22 mouse cellular contexts compared by ENCODE assay signal in the genomic region with DNA sequence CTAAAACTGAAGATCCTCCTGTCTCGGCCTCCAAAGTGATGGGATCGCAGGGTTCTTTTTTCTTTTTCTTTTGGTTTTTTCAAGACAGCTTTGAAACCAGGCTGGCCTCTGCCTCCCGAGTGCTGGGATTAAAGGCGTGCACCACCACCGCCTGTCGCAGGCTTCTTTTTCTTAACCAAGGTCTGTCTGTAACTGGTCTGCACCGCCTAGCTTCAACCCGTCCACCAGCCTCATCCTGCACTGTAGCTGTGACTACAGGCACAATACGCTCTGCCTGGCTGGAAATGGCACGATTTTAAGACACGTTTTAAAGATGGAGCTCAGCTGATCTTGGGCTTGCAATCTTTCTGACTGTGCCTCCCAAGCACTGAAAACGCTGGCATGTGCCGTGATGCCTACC. TPM values are rescaled to one million over a fixed set of nuclear protein-coding genes. Genes with fewer than 3 reads are reported as not detected.
DNase-seq lines count a peak whose midpoint lies in the region; ATAC-seq and TF ChIP-seq lines count a peak whose summit lies in the region.
"Had no signal": no experiment of that assay in that cellular context is flagged by ENCODE, and none has a peak within 500 bp of the region (broad histone marks: within the 10 kb centered on the region; RNA-seq: fewer than 3 reads in every experiment).

No protein-coding gene starts in this region.

- H3K9me3 ChIP-seq in forebrain, embryonic 12.5 days = no peaks in the 10 kb centered on the region
- no peaks in the 10 kb centered on the region for H3K9me3 ChIP-seq in forebrain, embryonic 14.5 days (replicated peaks; ENCODE audit: control insufficient read depth, low read length)
- no peaks in the 10 kb centered on the region for H3K9me3 ChIP-seq in neural tube, embryonic 13.5 days
- no peaks in the 10 kb centered on the region for H3K9me3 ChIP-seq in neural tube, embryonic 15.5 days (replicated peaks)
- H3K9me3 ChIP-seq in liver, embryonic 12.5 days (replicated peaks) = no peaks in the 10 kb centered on the region
- no peaks in the 10 kb centered on the region for H3K9me3 ChIP-seq in lung, postnatal 0 days (ENCODE audit: low read length)
- H3K9me3 ChIP-seq: G1E; heart, embryonic 13.5 days; hindbrain, embryonic 12.5 days; limb, embryonic 15.5 days; midbrain, embryonic 13.5 days had no signal

- no peak overlapping the region for H3K9ac ChIP-seq in forebrain, embryonic 12.5 days
- no peak overlapping the region for H3K9ac ChIP-seq in forebrain, embryonic 14.5 days (ENCODE audit: low read length)
- H3K9ac ChIP-seq in neural tube, embryonic 13.5 days = no peak overlapping the region
- no peak overlapping the region for H3K9ac ChIP-seq in neural tube, embryonic 15.5 days (replicated peaks)
- H3K9ac ChIP-seq in liver, embryonic 12.5 days = peak overlapping the region; percentile 99
- no peak overlapping the region for H3K9ac ChIP-seq in lung, postnatal 0 days (replicated peaks; ENCODE audit: low read depth)
- H3K9ac ChIP-seq: limb, embryonic 15.5 days had no signal

- 78% methylated on average over 13 of the region's 13 CpGs for WGBS in forebrain, embryonic 12.5 days
- WGBS in forebrain, embryonic 14.5 days = 72% methylated on average over 13 of the region's 13 CpGs
- 84% methylated on average over 13 of the region's 13 CpGs for WGBS in neural tube, embryonic 13.5 days
- 82% methylated on average over 13 of the region's 13 CpGs for WGBS in neural tube, embryonic 15.5 days
- 76% methylated on average over 13 of the region's 13 CpGs for WGBS in liver, embryonic 12.5 days (ENCODE audit: insufficient replicate concordance)
- 87% methylated on average over 13 of the region's 13 CpGs for WGBS in lung, postnatal 0 days

- 0 out of 2 replicates have a peak, but pooled peaks cover 13% of the 10 kb centered on the region for H3K27me3 ChIP-seq in forebrain, embryonic 12.5 days
- H3K27me3 ChIP-seq in forebrain, embryonic 14.5 days (replicated peaks; ENCODE audit: control insufficient read depth, insufficient read depth, low read length) = no peaks in the 10 kb centered on the region
- H3K27me3 ChIP-seq in neural tube, embryonic 13.5 days = peaks cover 9% of the 10 kb centered on the region; the same call in 1 of the 2 replicates
- no peaks in the 10 kb centered on the region for H3K27me3 ChIP-seq in neural tube, embryonic 15.5 days (replicated peaks)
- no peaks in the 10 kb centered on the region for H3K27me3 ChIP-seq in liver, embryonic 12.5 days (replicated peaks)
- peaks cover 8% of the 10 kb centered on the region; the same call in 1 of the 2 replicates for H3K27me3 ChIP-seq in lung, postnatal 0 days (replicated peaks; ENCODE audit: insufficient read depth, low read length)

- ATAC-seq in forebrain, embryonic 12.5 days (ENCODE audit: low FRiP score) = no peak
- no peak for ATAC-seq in forebrain, embryonic 14.5 days
- ATAC-seq in neural tube, embryonic 13.5 days (ENCODE audit: low read depth) = no peak
- no peak for ATAC-seq in neural tube, embryonic 15.5 days (ENCODE audit: low FRiP score)
- no peak for ATAC-seq in liver, embryonic 12.5 days
- no peak for ATAC-seq in lung, postnatal 0 days

- no peak for TF ChIP-seq EP300 in lung, postnatal 0 days (IDR thresholded peaks at IDR 0.05)

- no peaks in the 10 kb centered on the region for H3K36me3 ChIP-seq in forebrain, embryonic 12.5 days (replicated peaks)
- H3K36me3 ChIP-seq in forebrain, embryonic 14.5 days (ENCODE audit: control insufficient read depth, insufficient read depth, low read length) = no peaks in the 10 kb centered on the region
- no peaks in the 10 kb centered on the region for H3K36me3 ChIP-seq in neural tube, embryonic 13.5 days
- no peaks in the 10 kb centered on the region for H3K36me3 ChIP-seq in neural tube, embryonic 15.5 days
- no peaks in the 10 kb centered on the region for H3K36me3 ChIP-seq in liver, embryonic 12.5 days
- no peaks in the 10 kb centered on the region for H3K36me3 ChIP-seq in lung, postnatal 0 days (ENCODE audit: insufficient read depth, low read length)
- H3K36me3 ChIP-seq: heart, embryonic 13.5 days; hindbrain, embryonic 12.5 days; limb, embryonic 15.5 days; midbrain, embryonic 13.5 days had no signal

- no peak overlapping the region for H3K27ac ChIP-seq in forebrain, embryonic 12.5 days
- H3K27ac ChIP-seq in forebrain, embryonic 14.5 days (ENCODE audit: low read depth, low read length) = no peak overlapping the region
- no peak overlapping the region for H3K27ac ChIP-seq in neural tube, embryonic 13.5 days (replicated peaks)
- no peak overlapping the region for H3K27ac ChIP-seq in neural tube, embryonic 15.5 days (replicated peaks)
- peak overlapping the region; percentile 99 for H3K27ac ChIP-seq in liver, embryonic 12.5 days
- H3K27ac ChIP-seq in lung, postnatal 0 days (ENCODE audit: low read length) = no peak overlapping the region
- H3K27ac ChIP-seq: limb, embryonic 15.5 days had no signal

- peak overlapping the region; percentile 89; the same call in 1 of the 2 replicates for H3K4me2 ChIP-seq in forebrain, embryonic 12.5 days
- no peak overlapping the region; the same call in 1 of the 2 replicates for H3K4me2 ChIP-seq in forebrain, embryonic 14.5 days (ENCODE audit: low read length)
- 0 out of 2 replicates have a peak overlapping the region, but pooled peaks have one; percentile 93 for H3K4me2 ChIP-seq in neural tube, embryonic 13.5 days
- no peak overlapping the region for H3K4me2 ChIP-seq in neural tube, embryonic 15.5 days
- H3K4me2 ChIP-seq in liver, embryonic 12.5 days = peak overlapping the region; percentile 96
- no peak overlapping the region for H3K4me2 ChIP-seq in lung, postnatal 0 days (replicated peaks; ENCODE audit: low read depth, low read length)

- no peak for TF ChIP-seq CTCF in lung, postnatal 0 days (IDR thresholded peaks at IDR 0.05)

- H3K4me3 ChIP-seq in forebrain, embryonic 12.5 days (replicated peaks) = no peak overlapping the region
- H3K4me3 ChIP-seq in forebrain, embryonic 14.5 days (ENCODE audit: low read depth, low read length) = no peak overlapping the region
- no peak overlapping the region for H3K4me3 ChIP-seq in neural tube, embryonic 13.5 days
- H3K4me3 ChIP-seq in neural tube, embryonic 15.5 days (replicated peaks) = no peak overlapping the region
- peak overlapping the region; percentile 77 for H3K4me3 ChIP-seq in liver, embryonic 12.5 days
- no peak overlapping the region for H3K4me3 ChIP-seq in lung, postnatal 0 days (ENCODE audit: low read depth, low read length)

- no peak for DNase-seq in forebrain, embryonic 14.5 days (ENCODE audit: low spot score)
- no peak for DNase-seq in urinary bladder, postnatal 4 days (ENCODE audit: low spot score in 2 of 2)
- DNase-seq in thymus, adult 18-20 months = no peak
- no peak for DNase-seq in lung, postnatal 0 days (ENCODE audit: low spot score)
- DNase-seq: adrenal gland, postnatal 14 days; cerebellum, adult 11 months; forebrain, postnatal 0 days; heart, postnatal 14 days; kidney, adult 8-10 months; kidney, postnatal 4 days; left cerebral cortex, postnatal 4 days; lung, embryonic 14.5 days; lung, postnatal 36 days had no signal

- H3K4me1 ChIP-seq in forebrain, embryonic 12.5 days = peaks cover 54% of the 10 kb centered on the region
- peaks cover 18% of the 10 kb centered on the region for H3K4me1 ChIP-seq in forebrain, embryonic 14.5 days (ENCODE audit: control insufficient read depth, insufficient read depth, low read length)
- peaks cover 54% of the 10 kb centered on the region for H3K4me1 ChIP-seq in neural tube, embryonic 13.5 days (replicated peaks)
- H3K4me1 ChIP-seq in neural tube, embryonic 15.5 days = peaks cover 24% of the 10 kb centered on the region
- H3K4me1 ChIP-seq in liver, embryonic 12.5 days = peaks cover 75% of the 10 kb centered on the region
- H3K4me1 ChIP-seq in lung, postnatal 0 days (ENCODE audit: insufficient read depth, low read depth, low read length) = peaks cover 4% of the 10 kb centered on the region; the same call in 1 of the 2 replicates

RNA-seq across cellular contexts. Expression of a gene that starts 1.4 kb away (rescaled TPM):
- polyA plus RNA-seq in forebrain, embryonic 12.5 days (2016; fragmentation: Nextera tagmentation; extraction: Ambion mirVana) = 4.0 and 5.4 TPM in 2 replicates
- polyA plus RNA-seq in forebrain, embryonic 14.5 days (2014; fragmentation: Nextera tagmentation; extraction: Ambion mirVana) = 2.8 and 4.4 TPM in 2 replicates
- polyA plus RNA-seq in neural tube, embryonic 13.5 days (2015; fragmentation: Nextera tagmentation; extraction: Ambion mirVana) = 3.3 and 4.0 TPM in 2 replicates
- 3.7 and 4.2 TPM in 2 replicates for polyA plus RNA-seq in neural tube, embryonic 15.5 days (2015; fragmentation: Nextera tagmentation; extraction: Ambion mirVana)
- polyA plus RNA-seq in liver, embryonic 12.5 days (2016; fragmentation: Nextera tagmentation; extraction: Ambion mirVana) = 51.5 and 53.7 TPM in 2 replicates
- 1.8 and 2.3 TPM in 2 replicates for polyA plus RNA-seq in lung, postnatal 0 days (2015; fragmentation: Nextera tagmentation; extraction: Ambion mirVana)

RNA-seq across cellular contexts. Expression of a gene that starts 1.7 kb away (rescaled TPM):
- polyA plus RNA-seq in forebrain, embryonic 12.5 days (2016; fragmentation: Nextera tagmentation; extraction: Ambion mirVana) = 2.4 and 2.6 TPM in 2 replicates
- polyA plus RNA-seq in forebrain, embryonic 14.5 days (2014; fragmentation: Nextera tagmentation; extraction: Ambion mirVana) = 5.1 and 6.2 TPM in 2 replicates
- polyA plus RNA-seq in neural tube, embryonic 13.5 days (2015; fragmentation: Nextera tagmentation; extraction: Ambion mirVana) = 3.0 and 3.7 TPM in 2 replicates
- polyA plus RNA-seq in neural tube, embryonic 15.5 days (2015; fragmentation: Nextera tagmentation; extraction: Ambion mirVana) = 2.8 and 3.2 TPM in 2 replicates
- 2.9 and 3.7 TPM in 2 replicates for polyA plus RNA-seq in liver, embryonic 12.5 days (2016; fragmentation: Nextera tagmentation; extraction: Ambion mirVana)
- 6.6 and 7.1 TPM in 2 replicates for polyA plus RNA-seq in lung, postnatal 0 days (2015; fragmentation: Nextera tagmentation; extraction: Ambion mirVana)

RNA-seq across cellular contexts. Expression of a gene that starts 49.1 kb away (rescaled TPM):
- 46.9 and 50.2 TPM in 2 replicates for polyA plus RNA-seq in forebrain, embryonic 12.5 days (2016; fragmentation: Nextera tagmentation; extraction: Ambion mirVana)
- polyA plus RNA-seq in forebrain, embryonic 14.5 days (2014; fragmentation: Nextera tagmentation; extraction: Ambion mirVana) = 78.0 and 79.6 TPM in 2 replicates
- 49.1 and 61.1 TPM in 2 replicates for polyA plus RNA-seq in neural tube, embryonic 13.5 days (2015; fragmentation: Nextera tagmentation; extraction: Ambion mirVana)
- polyA plus RNA-seq in neural tube, embryonic 15.5 days (2015; fragmentation: Nextera tagmentation; extraction: Ambion mirVana) = 50.1 and 50.7 TPM in 2 replicates
- polyA plus RNA-seq in liver, embryonic 12.5 days (2016; fragmentation: Nextera tagmentation; extraction: Ambion mirVana) = 15.6 and 17.8 TPM in 2 replicates
- polyA plus RNA-seq in lung, postnatal 0 days (2015; fragmentation: Nextera tagmentation; extraction: Ambion mirVana) = 23.6 and 28.8 TPM in 2 replicates

Comparison
In these comparisons a context has a peak if more than half of its experiments do, and no peak if none do; other contexts are left out.
1. H3K4me2 ChIP-seq: peak in forebrain, embryonic 12.5 days (single experiment), neural tube, embryonic 13.5 days (single experiment) and liver, embryonic 12.5 days (single experiment); none in forebrain, embryonic 14.5 days (single experiment), neural tube, embryonic 15.5 days (single experiment) and lung, postnatal 0 days (single experiment).